Mouse (Mus musculus) liver, adult 2 months (tissue): ENCODE measurements around the gene Mettl21e. TPM values are rescaled to one million over a fixed set of nuclear protein-coding genes. Genes with fewer than 3 reads are reported as not detected.
A peak's percentile ranks its signal among the peaks of the same experiment; 100 is the strongest.

Source experiments
- DNase-seq: peaks from one replicate; pipeline ENCODE4 v3.0.0-alpha.2; 2011; ENCODE audit warnings: low read depth, low spot score; ENCODE audit errors: extremely low read depth
- H3K27ac ChIP-seq: fragments of 200-500 bp; replicated peaks from 2 replicates; pipeline ENCODE4 v1.5.1; 2012; ENCODE audit warnings: low read depth, mild to moderate bottlenecking, control low read depth, inconsistent platforms, low read length; ENCODE audit not compliant: insufficient read depth
- H3K27me3 ChIP-seq: fragments of 200-500 bp; 2 replicates; pipeline ENCODE4 v1.6.1; 2012; ENCODE audit warnings: mild to moderate bottlenecking, moderate library complexity, low read length, inconsistent platforms; ENCODE audit not compliant: control insufficient read depth, insufficient read depth
- H3K36me3 ChIP-seq: fragments of 200-500 bp; 2 replicates; pipeline ENCODE4 v1.6.1; 2012; ENCODE audit warnings: low read length, inconsistent platforms; ENCODE audit not compliant: control insufficient read depth, insufficient read depth
- H3K4me1 ChIP-seq: fragments of 200-500 bp; 2 replicates; pipeline ENCODE4 v1.6.1; 2011; ENCODE audit warnings: low read length; ENCODE audit not compliant: control insufficient read depth, insufficient read depth
- H3K4me3 ChIP-seq: fragments of 200-500 bp; 2 replicates; pipeline ENCODE4 v1.5.1; 2011; ENCODE audit warnings: low read depth, mild to moderate bottlenecking, control low read depth, low read length, moderate library complexity; ENCODE audit not compliant: insufficient read depth
- H3K79me2 ChIP-seq: fragments of 200-500 bp; 2 replicates; pipeline ENCODE4 v1.6.1; 2012; ENCODE audit warnings: inconsistent platforms, mild to moderate bottlenecking, low read length, moderate library complexity; ENCODE audit not compliant: control insufficient read depth, insufficient read depth
- H3K9ac ChIP-seq: fragments of 200-500 bp; 2 replicates; pipeline ENCODE4 v1.6.1; 2012; ENCODE audit warnings: low read depth, mild to moderate bottlenecking, control low read depth, inconsistent platforms, low read length
- CTCF ChIP-seq: fragments of 200-500 bp; IDR thresholded peaks from 2 replicates; pipeline ENCODE4 v1.5.1; 2011; ENCODE audit warnings: low read depth, low read length, control low read depth
- POLR2A ChIP-seq: fragments of 200-500 bp; IDR thresholded peaks from 2 replicates; pipeline ENCODE4 v1.6.1; 2011; ENCODE audit warnings: low read length, control low read depth; ENCODE audit not compliant: insufficient read depth; ENCODE audit errors: extremely low read depth
- WGBS: fragments of 180-500 bp; shearing (Covaris S2); methylation state at CpG from one replicate; pipeline ENCODE4 v1.1.7; 2018; 5-methylcytosine and 5-hydroxymethylcytosine counted together
- polyA plus RNA-seq: library from polyadenylated mRNA; depleted of rRNA; stranded (reverse); fragments of >200 nt; gene quantifications from 2 replicates; pipeline ENCODE4 v1.2.3, GENCODE M21; 2012; rRNA removed
- total RNA-seq: library from RNA; depleted of rRNA; stranded (reverse); fragments of >200 nt; gene quantifications from 2 replicates; pipeline ENCODE4 v1.2.3, GENCODE M21; 2014; rRNA removed

Gene Mettl21e
- total and polyA plus RNA-seq, 2 experiments: not detected

GRCm38 (mm10) chr1:44162389-44162788 lies 56.4 kb downstream of the Mettl21e start:
- H3K9ac ChIP-seq: no peak overlapping the region
- TF ChIP-seq POLR2A (no peak), CTCF (no peak)
- H3K27ac ChIP-seq: no peak overlapping the region
- no peak overlapping the region for H3K4me3 ChIP-seq
- H3K27me3 ChIP-seq: no peaks in the 10 kb centered on the region
- no peaks in the 10 kb centered on the region for H3K4me1 ChIP-seq
- peaks cover 73% of the 10 kb centered on the region for H3K36me3 ChIP-seq
- no peak for DNase-seq
- WGBS: 95% methylated on average over 5 of the region's 5 CpGs
- no peaks in the 10 kb centered on the region for H3K79me2 ChIP-seq

- WGBS: 96% methylated on average over 6 of the region's 6 CpGs
- Histone ChIP-seq H3K79me2 (no peaks in the 10 kb centered on the region), H3K27ac (no peak overlapping the region), H3K4me3 (no peak overlapping the region), H3K36me3 (peaks cover 73% of the 10 kb centered on the region), H3K4me1 (no peaks in the 10 kb centered on the region), H3K27me3 (no peaks in the 10 kb centered on the region), H3K9ac (no peak overlapping the region)
- TF ChIP-seq CTCF (no peak), POLR2A (no peak)
- no peak for DNase-seq
Observed at GRCm38 (mm10) chr1:44161818-44162217, 56.9 kb downstream of the Mettl21e start.

DNA sequence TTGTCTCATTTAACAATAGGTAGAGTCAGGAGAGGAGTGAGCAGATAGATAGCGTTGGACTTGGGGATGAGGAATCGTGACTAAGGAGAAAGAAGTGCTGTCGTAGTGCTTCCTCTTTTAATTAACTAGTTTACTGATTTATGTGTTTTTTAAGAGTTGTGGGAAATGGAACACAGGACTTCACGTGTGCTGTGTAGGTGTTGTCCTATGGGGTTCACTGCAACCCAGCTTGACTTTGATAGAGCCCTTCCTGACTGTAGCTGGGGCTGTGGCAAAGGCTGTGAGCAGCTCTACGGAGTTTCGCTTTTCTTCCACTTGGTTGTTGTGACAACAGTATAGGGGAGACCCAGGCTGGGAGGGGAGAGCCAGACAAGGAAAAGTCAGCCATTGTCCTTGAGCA lies 60.4 kb downstream of the Mettl21e start:
- H3K27ac ChIP-seq: no peak overlapping the region
- TF ChIP-seq POLR2A (no peak), CTCF (no peak)
- no peak for DNase-seq
- H3K4me3 ChIP-seq: no peak overlapping the region
- H3K27me3 ChIP-seq: no peaks in the 10 kb centered on the region
- H3K4me1 ChIP-seq: no peaks in the 10 kb centered on the region
- H3K79me2 ChIP-seq: 0 out of 2 replicates have a peak, but pooled peaks cover 2% of the 10 kb centered on the region
- H3K36me3 ChIP-seq: peaks cover 53% of the 10 kb centered on the region
- no peak overlapping the region for H3K9ac ChIP-seq
- WGBS: 92% methylated on average over 6 of the region's 6 CpGs

- TF ChIP-seq CTCF: no peak
- no peak for TF ChIP-seq POLR2A
- WGBS: 92% methylated on average over 4 of the region's 4 CpGs
- Histone ChIP-seq H3K4me1 (no peaks in the 10 kb centered on the region), H3K27ac (no peak overlapping the region), H3K36me3 (peaks cover 27% of the 10 kb centered on the region), H3K9ac (no peak overlapping the region), H3K4me3 (no peak overlapping the region), H3K27me3 (no peaks in the 10 kb centered on the region), H3K79me2 (peaks cover 6% of the 10 kb centered on the region; the same call in 1 of the 2 replicates)
- peak; percentile 53 for DNase-seq
Observed at GRCm38 (mm10) chr1:44155287-44155686, 63.5 kb downstream of the Mettl21e start.

Other genes starting within 250 kb of the Mettl21e start
- gene Mettl21c, start 198.9 kb downstream of the Mettl21e start, total RNA-seq: not detected in 2 replicates
- gene Mettl21c, start 198.9 kb downstream of the Mettl21e start, polyA plus RNA-seq: not detected in 2 replicates
- gene Gm8251, start 157.0 kb downstream of the Mettl21e start, total RNA-seq: 0.07 and 0.09 TPM in 2 replicates
- gene Gm8251, start 157.0 kb downstream of the Mettl21e start, polyA plus RNA-seq: not detected in 2 replicates
- 7.7 TPM in 2 replicates for gene Tex30, start 116.5 kb downstream of the Mettl21e start, total RNA-seq
- 2.0 and 3.5 TPM in 2 replicates for gene Tex30, start 116.5 kb downstream of the Mettl21e start, polyA plus RNA-seq
- 6.9 and 7.4 TPM in 2 replicates for gene Kdelc1, start 100.2 kb downstream of the Mettl21e start, total RNA-seq
- 5.4 and 7.8 TPM in 2 replicates for gene Kdelc1, start 100.2 kb downstream of the Mettl21e start, polyA plus RNA-seq
- 7.5 and 7.8 TPM in 2 replicates for gene Bivm, start 100.0 kb downstream of the Mettl21e start, total RNA-seq
- gene Bivm, start 100.0 kb downstream of the Mettl21e start, polyA plus RNA-seq: 5.1 and 6.5 TPM in 2 replicates
- 14.3 and 14.9 TPM in 2 replicates for gene Ercc5, start 71.2 kb downstream of the Mettl21e start, total RNA-seq
- gene Ercc5, start 71.2 kb downstream of the Mettl21e start, polyA plus RNA-seq: 2.4 and 3.1 TPM in 2 replicates